Mouse (Mus musculus) gastrocnemius, postnatal 25 days (tissue): ENCODE measurements around the gene Ap1s1. TPM values are rescaled to one million over a fixed set of nuclear protein-coding genes. Genes with fewer than 3 reads are reported as not detected.
A peak's percentile ranks its signal among the peaks of the same experiment; 100 is the strongest.

Experiments used
- DNase-seq: peaks from one replicate; pipeline ENCODE4 v3.0.0; 2022
- microRNA-seq, 2 experiments: library from miRNA; unstranded; fragments of <30 nt; microRNA quantifications; one replicate each; pipeline ENCODE4 v1.2.0; 2021; ENCODE audit warnings: borderline replicate concordance in 2 of 2
- total RNA-seq, 2 experiments: library from RNA; stranded (reverse); gene quantifications; 1 replicate in 1 of 2; 2 replicates in 1 of 2; pipeline ENCODE4 v1.2.3; 2021

Gene Ap1s1
- total RNA-seq, 2 experiments from 2014 or later: 13.5 to 23.4 TPM

DNA sequence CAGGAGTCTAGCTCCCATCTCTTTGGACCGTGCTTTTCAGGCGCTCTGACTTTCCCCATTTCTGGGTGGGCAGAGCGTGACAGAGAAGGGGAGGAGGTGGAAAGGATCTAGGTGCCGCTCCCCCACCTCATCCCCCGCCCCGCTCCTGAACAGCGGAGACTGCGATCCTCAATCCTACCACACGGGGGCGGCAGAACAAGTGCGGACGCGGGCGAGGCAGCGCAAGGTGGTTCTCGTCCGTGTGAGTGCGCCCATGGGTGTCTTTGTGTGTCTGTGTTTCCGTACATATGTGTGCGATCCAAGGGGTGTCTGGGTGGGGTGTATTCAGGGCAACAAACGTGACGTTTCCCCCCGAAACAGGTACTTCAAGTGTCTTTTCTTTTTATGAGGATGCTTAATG is 20.8 kb downstream of the Ap1s1 start:
- peak; percentile 40 for DNase-seq

DNA sequence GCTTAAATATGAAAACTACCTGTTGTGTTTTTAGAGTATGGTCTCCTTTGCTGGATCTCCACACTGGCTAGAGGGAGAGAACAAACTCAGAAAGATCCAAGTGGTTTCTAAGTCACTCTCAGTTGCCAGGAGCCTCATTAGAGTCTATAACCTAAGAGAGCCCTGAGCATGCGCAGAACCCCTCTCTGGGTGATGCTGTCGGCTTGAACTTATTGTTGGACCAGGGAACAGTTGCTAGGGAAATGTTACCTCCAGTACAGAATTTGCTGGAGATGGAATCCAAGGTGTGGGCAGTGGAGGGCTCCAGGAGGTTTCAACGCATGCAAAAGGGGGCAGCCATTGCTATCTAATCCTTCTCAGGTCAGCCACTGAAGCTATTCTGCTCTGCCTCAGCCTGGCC is 21.6 kb downstream of the Ap1s1 start:
- DNase-seq: no peak

- no peak for DNase-seq
Measured at GRCm38 (mm10) chr5:137015913-137016312, 30.0 kb downstream of the Ap1s1 start.

GRCm38 (mm10) chr5:137012401-137012950 is 33.5 kb downstream of the Ap1s1 start:
- no peak for DNase-seq

DNA sequence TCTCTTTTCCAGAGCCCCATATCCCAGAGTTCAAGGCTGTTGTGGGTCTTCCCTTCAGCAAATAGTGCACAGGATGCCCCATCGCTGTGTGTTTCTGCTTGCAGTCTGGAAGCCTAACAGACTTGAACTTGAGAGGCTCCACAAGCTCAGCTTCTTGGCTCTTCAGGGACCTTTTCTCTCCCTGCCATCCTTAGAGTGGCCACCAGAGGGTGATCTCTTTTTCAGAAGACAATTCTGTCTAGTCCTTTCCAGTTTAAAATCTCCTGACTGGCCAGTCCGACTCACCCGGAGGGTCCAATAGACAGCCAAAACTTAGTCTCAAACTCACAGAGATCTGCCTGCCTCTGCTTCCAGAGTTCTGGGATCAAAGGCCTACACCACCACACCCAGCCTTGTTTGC is 35.9 kb downstream of the Ap1s1 start:
- no peak for DNase-seq

DNA sequence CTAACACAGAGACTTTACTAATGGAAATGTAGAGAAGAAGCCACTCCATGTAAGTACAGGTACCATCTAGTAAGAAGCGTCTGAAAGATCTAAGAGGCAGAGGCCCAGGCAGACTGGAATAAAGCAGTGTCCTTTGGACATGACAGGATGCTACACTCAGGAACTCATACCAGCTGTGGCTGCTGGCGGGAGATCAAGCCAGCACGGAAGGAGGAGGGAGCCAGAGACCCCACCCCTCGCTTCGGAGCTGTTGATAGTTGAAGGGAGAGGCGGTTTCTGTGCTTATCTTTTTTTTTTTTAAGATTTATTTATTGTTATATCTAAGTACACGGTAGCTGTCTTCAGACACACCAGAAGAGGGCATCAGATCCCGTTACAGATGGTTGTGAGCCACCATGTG is 38.7 kb downstream of the Ap1s1 start:
- no peak for DNase-seq

- DNase-seq: no peak
Measured at GRCm38 (mm10) chr5:137000612-137001011, 45.3 kb downstream of the Ap1s1 start.

- no peak for DNase-seq
Measured at GRCm38 (mm10) chr5:136999449-136999848, 46.5 kb downstream of the Ap1s1 start.

DNA sequence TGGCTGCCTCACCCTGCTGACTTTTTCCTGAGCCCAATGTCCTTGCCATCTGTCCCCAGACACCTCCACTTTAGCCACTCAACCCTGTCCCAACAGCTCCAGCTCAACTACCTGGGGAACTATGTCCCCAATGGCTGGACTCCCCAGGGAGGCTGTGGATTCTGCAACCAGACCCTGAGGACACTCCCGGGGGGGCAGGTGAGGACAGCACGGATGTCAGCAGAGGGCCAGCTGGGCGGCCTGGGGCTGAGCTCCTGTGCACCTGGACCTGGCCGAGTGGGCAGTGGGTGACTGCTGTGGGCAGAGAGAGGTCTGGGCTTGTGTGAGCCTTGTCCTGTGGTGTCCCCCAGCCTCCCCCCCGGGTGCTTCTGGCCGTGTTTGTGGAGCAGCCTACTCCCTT is 56.1 kb downstream of the Ap1s1 start:
- no peak for DNase-seq

DNA sequence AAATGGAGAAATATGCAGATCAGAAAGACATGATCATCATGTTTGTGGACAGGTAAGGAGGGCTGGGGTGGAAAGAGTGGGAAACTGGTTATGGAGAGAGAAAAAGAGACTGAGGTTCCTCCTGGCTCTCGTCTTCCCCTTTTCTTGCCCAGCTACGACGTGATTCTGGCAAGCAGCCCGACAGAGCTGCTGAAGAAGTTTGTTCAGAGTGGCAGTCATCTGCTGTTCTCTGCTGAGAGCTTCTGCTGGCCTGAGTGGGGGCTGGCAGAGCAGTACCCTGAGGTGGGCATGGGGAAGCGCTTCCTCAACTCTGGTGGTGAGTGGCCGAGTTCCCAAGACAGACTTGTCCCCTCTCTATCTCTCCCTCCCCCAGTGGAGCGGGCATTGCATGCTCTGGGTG is 57.5 kb downstream of the Ap1s1 start:
- DNase-seq: no peak

- no peak for DNase-seq
Measured at GRCm38 (mm10) chr5:136987934-136988271, 58.0 kb downstream of the Ap1s1 start, which contains the start of gene Znhit1. Gene Znhit1 (minus strand): TSS chr5:136988021.

- DNase-seq: peak; percentile 84
Measured at GRCm38 (mm10) chr5:136987138-136987933, 58.6 kb downstream of the Ap1s1 start.

DNA sequence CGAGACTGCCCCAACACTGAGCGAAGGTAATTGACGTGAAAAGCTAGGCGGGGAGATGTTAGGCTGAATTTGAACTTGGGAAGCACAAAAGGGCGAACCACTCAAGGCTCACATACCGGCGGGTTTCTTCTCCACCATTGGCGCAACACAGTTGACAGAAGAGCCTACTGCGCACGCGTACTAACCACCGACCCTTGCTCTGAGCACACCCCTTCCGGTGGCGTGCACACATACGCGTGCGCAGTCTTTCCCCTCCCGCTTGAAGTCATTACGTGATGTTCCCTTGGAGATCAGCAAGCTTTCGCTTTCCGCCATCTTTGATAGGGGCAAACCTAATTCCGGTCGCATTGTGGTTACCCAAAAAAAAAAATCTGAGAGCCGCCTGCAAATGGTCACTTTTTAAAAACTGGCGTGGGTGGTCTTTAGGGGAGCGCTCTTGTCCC is 59.2 kb downstream of the Ap1s1 start, which contains the start of gene Plod3:
Gene Plod3 (plus strand): TSS at position 325 of the 443 bp plus-strand sequence.
- peak; percentile 94 for DNase-seq

Small RNAs within 50 kb of the gene (microRNA-seq; reads per million reads assigned to microRNA genes)
- gene Mir702: 3.7 to 4.8 reads per million in 2 experiments

Other genes starting within 250 kb of the Ap1s1 start
- 1 to 10 TPM; 4.9 to 5.7 TPM for gene Col26a1, start 162.9 kb downstream of the Ap1s1 start, total RNA-seq
- gene Ift22, start 138.0 kb downstream of the Ap1s1 start, total RNA-seq: 1 to 10 TPM; 5.6 to 6.9 TPM
- 100 to 1,000 TPM; 159 to 164 TPM for gene Fis1, start 92.9 kb downstream of the Ap1s1 start, total RNA-seq
- gene Cldn15, start 79.5 kb downstream of the Ap1s1 start, total RNA-seq: 1 to 10 TPM in 1 of 2 experiments, under 1 TPM in 1; 0.67 to 3.3 TPM
- 10 to 100 TPM; 20.9 to 23.6 TPM for gene Plod3, start 59.1 kb downstream of the Ap1s1 start, total RNA-seq
- 10 to 100 TPM; 61.4 to 70.4 TPM for gene Znhit1, start 58.1 kb downstream of the Ap1s1 start, total RNA-seq
- not detected for gene Vgf, start 19.7 kb downstream of the Ap1s1 start, total RNA-seq
- gene Serpine1, start 26.1 kb upstream of the Ap1s1 start, total RNA-seq: 1 to 10 TPM; 1.3 to 4.9 TPM
- 1 to 10 TPM; 7.4 TPM for gene Trim56, start 70.1 kb upstream of the Ap1s1 start, total RNA-seq
- gene Muc3, start 103.2 kb upstream of the Ap1s1 start, total RNA-seq: not detected
- under 1 TPM; 0.15 to 0.27 TPM for gene Muc3a, start 166.3 kb upstream of the Ap1s1 start, total RNA-seq
- 10 to 100 TPM; 26.4 to 40.7 TPM for gene Ache, start 241.4 kb upstream of the Ap1s1 start, total RNA-seq
- 10 to 100 TPM; 18.3 to 24.4 TPM for gene Ufsp1, start 248.5 kb upstream of the Ap1s1 start, total RNA-seq